Mouse (Mus musculus): ENCODE results near the gene Axl. TPM values are rescaled to one million over a fixed set of nuclear protein-coding genes. Genes with fewer than 3 reads are reported as not detected.
A peak's percentile ranks its signal among the peaks of the same experiment; 100 is the strongest.
"Not testable (repeated sequence)": the region's sequence is repeated elsewhere in the genome, so short reads cannot be mapped to it uniquely, and the experiment has no call there.

The Axl gene
- polyA plus RNA-seq, 1 experiment = not detected

DNA sequence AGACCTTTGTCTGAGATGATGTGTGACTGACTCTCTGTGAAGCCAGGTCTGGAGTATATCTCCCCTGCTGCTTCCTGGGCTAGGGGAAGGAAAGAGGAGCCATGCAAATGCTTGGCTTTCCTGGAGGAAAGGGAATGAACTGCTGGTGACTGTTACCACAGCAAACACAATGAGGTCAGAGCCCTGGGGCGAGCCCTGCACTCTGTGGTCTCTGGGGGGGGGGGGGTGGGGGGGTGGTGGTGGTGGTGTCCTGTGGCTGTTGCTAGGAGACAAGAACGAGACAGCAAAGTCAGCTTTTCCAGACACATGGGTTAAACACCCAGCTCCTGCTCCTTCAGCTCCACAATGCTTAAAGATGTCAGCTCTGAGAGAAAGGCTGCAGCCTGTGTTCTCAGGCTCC, 59.1 kb downstream of the Axl start:
- Histone ChIP-seq H3K4me1 (ENCODE audit: control insufficient read depth, insufficient read depth, low read length) (peaks cover 8% of the 10 kb centered on the region; the same call in 1 of the 2 replicates), H3K4me3 (ENCODE audit: insufficient read depth, low read depth, low read length) (no peak overlapping the region), H3K27ac (ENCODE audit: insufficient read depth, low read depth, low read length) (no peak overlapping the region)
- 39% methylated on average over 2 of the region's 2 CpGs for WGBS
- TF ChIP-seq CTCF (IDR thresholded peaks at IDR 0.05; ENCODE audit: insufficient read depth, low read depth, low read length) (no peak), POLR2A (IDR thresholded peaks at IDR 0.05; ENCODE audit: insufficient read depth, low read depth, low read length) (no peak)

DNA sequence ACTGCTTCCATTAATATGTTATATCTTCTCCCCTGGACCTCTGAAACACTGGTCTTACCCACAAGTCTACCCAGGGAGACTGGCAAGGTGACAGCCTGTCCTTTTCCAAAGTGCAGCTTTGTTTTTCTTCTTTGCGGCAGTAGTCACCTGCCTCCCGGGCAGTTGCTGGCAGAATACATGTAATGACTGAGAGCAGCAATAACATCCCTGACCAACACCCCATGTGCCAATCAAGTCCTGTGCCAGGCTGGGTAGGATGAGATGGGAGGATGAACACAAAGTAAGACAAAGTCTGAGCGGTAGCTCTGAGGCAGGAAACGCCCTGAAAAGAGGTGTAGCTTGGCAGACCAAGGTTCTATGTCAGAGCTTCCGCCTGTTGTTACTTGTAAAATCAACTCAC, 60.7 kb downstream of the Axl start:
- 87% methylated on average over 5 of the region's 5 CpGs for WGBS
- Histone ChIP-seq H3K4me1 (ENCODE audit: control insufficient read depth, insufficient read depth, low read length) (peaks cover 8% of the 10 kb centered on the region; the same call in 1 of the 2 replicates), H3K27ac (ENCODE audit: insufficient read depth, low read depth, low read length) (no peak overlapping the region), H3K4me3 (ENCODE audit: insufficient read depth, low read depth, low read length) (no peak overlapping the region)
- TF ChIP-seq POLR2A (IDR thresholded peaks at IDR 0.05; ENCODE audit: insufficient read depth, low read depth, low read length) = no peak
- no peak for TF ChIP-seq CTCF (IDR thresholded peaks at IDR 0.05; ENCODE audit: insufficient read depth, low read depth, low read length)

DNA sequence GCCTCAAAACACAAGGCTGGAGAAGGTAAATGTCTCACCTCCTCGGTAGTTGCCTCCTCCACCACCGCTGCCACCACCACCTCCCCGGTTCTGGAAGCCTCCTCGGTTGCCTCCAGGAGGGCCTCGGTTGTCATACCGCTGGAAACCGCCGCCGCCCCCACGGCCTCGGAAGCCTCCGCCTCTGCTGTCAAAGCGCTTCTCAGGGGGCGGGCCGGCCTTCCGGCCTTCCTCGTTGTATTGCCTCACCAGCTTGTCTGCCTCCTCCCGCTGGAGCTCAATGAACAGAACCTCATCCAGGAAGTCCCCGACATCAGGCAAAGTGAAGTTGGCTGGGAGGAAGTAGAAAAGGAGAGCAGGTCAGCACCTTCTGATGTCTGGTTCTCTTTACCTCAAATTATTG, 62.6 kb downstream of the Axl start:
- 41% methylated on average over 19 of the region's 19 CpGs for WGBS
- no peak overlapping the region for H3K27ac ChIP-seq (ENCODE audit: insufficient read depth, low read depth, low read length)
- no peak overlapping the region for H3K4me3 ChIP-seq (ENCODE audit: insufficient read depth, low read depth, low read length)
- peaks cover 8% of the 10 kb centered on the region; the same call in 1 of the 2 replicates for H3K4me1 ChIP-seq (ENCODE audit: control insufficient read depth, insufficient read depth, low read length)
- no peak for TF ChIP-seq POLR2A (IDR thresholded peaks at IDR 0.05; ENCODE audit: insufficient read depth, low read depth, low read length)

DNA sequence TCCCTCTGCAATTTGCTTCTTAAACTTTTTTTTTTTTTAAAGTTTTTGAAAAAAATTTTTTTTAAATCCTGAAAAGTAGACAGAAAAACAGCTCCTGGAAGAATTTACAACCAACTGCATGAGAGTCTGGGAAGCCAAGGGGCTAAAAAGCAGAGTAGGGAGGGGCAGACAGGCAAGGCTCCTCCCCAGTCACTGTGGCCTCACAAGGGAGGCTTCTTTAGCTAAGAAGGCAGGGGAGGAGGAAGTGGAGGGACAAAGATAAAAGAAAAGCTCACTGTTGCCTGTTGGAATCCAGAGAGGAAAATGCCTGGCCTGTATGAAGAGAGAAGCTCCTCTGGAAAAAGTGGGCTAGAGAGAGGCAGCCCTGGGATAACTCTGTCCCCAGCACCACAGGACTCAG, 66.7 kb downstream of the Axl start:
- peaks cover 15% of the 10 kb centered on the region; the same call in 1 of the 2 replicates for H3K4me1 ChIP-seq (ENCODE audit: control insufficient read depth, insufficient read depth, low read length)
- not testable (repeated sequence) for H3K4me3 ChIP-seq (ENCODE audit: insufficient read depth, low read depth, low read length); H3K27ac ChIP-seq (ENCODE audit: insufficient read depth, low read depth, low read length)

DNA sequence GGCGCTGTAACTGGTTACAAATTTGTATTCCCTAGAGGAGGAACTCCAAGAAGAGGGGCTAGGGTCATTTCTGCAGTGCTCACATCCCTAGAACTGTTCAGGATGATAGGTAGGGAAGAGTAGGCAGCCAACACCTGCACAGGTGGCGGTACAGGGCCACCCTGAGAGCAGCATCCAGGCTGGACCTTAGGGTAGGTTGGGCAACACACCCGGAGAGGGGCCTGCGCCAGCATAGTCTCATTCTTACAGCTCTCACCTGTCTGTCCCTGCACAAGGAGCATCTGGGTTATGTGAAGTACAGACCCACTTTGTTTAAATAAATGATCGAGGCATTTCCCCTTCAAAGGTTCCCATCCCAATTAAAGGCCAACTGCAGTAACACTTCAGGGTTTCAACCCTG, 67.7 kb downstream of the Axl start:
- no peak overlapping the region for H3K4me3 ChIP-seq (ENCODE audit: insufficient read depth, low read depth, low read length)
- H3K27ac ChIP-seq (ENCODE audit: insufficient read depth, low read depth, low read length) = no peak overlapping the region
- WGBS = 85% methylated on average over 5 of the region's 5 CpGs
- peaks cover 9% of the 10 kb centered on the region; the same call in 1 of the 2 replicates for H3K4me1 ChIP-seq (ENCODE audit: control insufficient read depth, insufficient read depth, low read length)
- no peak for TF ChIP-seq POLR2A (IDR thresholded peaks at IDR 0.05; ENCODE audit: insufficient read depth, low read depth, low read length)
- TF ChIP-seq CTCF (IDR thresholded peaks at IDR 0.05; ENCODE audit: insufficient read depth, low read depth, low read length) = no peak

DNA sequence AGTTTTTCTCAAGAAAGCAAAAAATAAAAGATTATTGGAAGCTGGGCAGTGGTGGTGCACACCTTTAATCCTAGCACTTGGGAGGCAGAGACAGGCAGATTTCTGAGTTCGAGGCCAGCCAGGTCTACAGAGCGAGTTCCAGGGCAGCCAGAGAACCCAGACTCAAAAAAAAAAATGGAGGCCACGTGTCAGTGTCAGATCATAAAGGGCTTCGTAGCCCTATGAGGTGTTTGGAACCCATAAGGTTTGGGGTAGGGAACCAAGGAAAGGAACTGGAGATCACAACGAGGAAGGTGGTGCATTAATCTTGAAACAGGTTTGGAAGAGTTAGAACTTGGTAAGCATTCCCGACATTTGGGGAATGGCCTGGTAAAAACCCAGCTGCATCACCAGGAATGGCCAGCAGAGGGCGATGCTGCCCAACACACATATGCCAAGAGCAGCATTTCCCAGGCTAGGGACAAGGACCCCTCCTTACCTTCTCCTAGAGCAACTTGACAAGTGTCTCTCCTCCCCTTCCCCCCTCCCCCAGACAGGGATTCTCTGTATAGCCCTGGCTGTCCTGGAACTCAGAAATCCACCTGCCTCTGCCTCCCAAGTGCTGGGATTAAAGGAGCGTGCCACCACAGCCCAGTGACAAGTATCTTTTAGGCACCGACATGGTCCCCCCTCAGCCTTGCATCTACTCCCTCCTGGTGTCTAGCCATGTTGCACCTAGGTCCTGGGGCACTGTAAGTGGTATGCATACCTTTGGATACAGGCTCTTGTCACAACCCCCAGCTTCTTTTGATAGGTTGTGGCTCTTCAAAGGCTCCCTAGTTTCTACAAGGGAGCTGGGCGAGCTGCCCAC, 68.5 kb downstream of the Axl start:
- TF ChIP-seq POLR2A (IDR thresholded peaks at IDR 0.05; ENCODE audit: insufficient read depth, low read depth, low read length) (no peak), CTCF (IDR thresholded peaks at IDR 0.05; ENCODE audit: insufficient read depth, low read depth, low read length) (peak; percentile 76)
- H3K27ac ChIP-seq (ENCODE audit: insufficient read depth, low read depth, low read length) = no peak overlapping the region
- H3K4me1 ChIP-seq (ENCODE audit: control insufficient read depth, insufficient read depth, low read length) = peaks cover 7% of the 10 kb centered on the region; the same call in 1 of the 2 replicates
- no peak overlapping the region for H3K4me3 ChIP-seq (ENCODE audit: insufficient read depth, low read depth, low read length)
- WGBS = 56% methylated on average over 10 of the region's 10 CpGs

DNA sequence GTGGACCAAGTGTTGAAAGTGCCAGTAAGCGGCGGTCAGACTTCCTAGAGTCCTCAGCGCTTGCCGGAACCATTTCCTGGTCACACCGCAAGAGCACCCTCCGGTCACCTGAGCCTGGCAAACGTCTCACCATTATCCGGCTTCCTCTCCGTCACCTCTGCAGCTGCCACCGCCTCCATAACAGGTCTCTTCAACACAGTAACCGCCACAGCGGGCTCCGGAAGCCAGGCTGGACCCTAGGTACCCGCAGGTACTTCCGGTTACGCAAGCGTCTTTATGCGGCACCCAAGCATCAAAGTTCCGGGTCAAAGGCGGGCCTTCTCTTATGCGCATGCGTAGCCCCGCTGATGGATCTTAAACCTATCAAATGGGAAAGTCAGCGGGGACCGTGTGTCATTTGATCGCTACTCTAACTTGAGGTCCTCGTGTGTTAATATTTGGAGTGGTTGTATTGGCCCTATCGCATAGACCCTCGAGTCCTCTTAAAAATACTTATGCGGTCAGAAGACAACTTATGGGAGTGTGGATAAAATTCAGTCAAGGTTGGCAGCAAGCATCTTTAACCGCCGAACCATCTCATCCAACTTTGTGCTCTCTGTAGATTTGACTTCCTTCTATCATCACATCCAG, 69.6 kb downstream of the Axl start, which contains the start of gene Ccdc97:
Gene Ccdc97, minus strand, starts transcription at position 301 of the 630 bp plus-strand sequence.
- WGBS = 4% methylated on average over 32 of the region's 32 CpGs
- Histone ChIP-seq H3K27ac (ENCODE audit: insufficient read depth, low read depth, low read length) (peak within 1 kb of the TSS; percentile 68), H3K4me3 (ENCODE audit: insufficient read depth, low read depth, low read length) (peak within 1 kb of the TSS; percentile 91), H3K4me1 (ENCODE audit: control insufficient read depth, insufficient read depth, low read length) (peaks cover 7% of the 10 kb centered on the region; the same call in 1 of the 2 replicates)
- peak; percentile 73 for TF ChIP-seq POLR2A (IDR thresholded peaks at IDR 0.05; ENCODE audit: insufficient read depth, low read depth, low read length)
- TF ChIP-seq CTCF (IDR thresholded peaks at IDR 0.05; ENCODE audit: insufficient read depth, low read depth, low read length) = no peak

DNA sequence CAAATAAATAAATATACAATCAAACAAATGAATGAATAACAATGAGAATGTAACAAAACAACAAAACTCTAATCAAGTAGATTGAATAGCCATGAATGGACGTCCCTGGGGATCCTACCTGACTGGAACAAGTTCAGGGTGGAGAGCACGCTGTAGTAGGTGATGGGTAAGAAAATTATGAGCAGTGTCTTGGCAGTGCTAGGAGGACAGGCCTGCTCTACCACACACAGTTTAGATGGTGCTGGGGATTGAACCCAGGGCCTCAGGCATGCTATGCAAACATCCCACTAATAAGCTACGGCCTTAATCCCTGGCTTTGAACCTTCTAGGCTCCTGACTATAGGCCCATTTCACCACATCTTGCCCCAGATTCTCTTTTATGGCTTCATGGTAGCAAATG, 71.0 kb downstream of the Axl start:
- Histone ChIP-seq H3K27ac (ENCODE audit: insufficient read depth, low read depth, low read length) (no peak overlapping the region), H3K4me1 (ENCODE audit: control insufficient read depth, insufficient read depth, low read length) (peaks cover 15% of the 10 kb centered on the region), H3K4me3 (ENCODE audit: insufficient read depth, low read depth, low read length) (no peak overlapping the region)
- 88% methylated on average over 3 of the region's 3 CpGs for WGBS
- TF ChIP-seq CTCF (IDR thresholded peaks at IDR 0.05; ENCODE audit: insufficient read depth, low read depth, low read length) = no peak
- no peak for TF ChIP-seq POLR2A (IDR thresholded peaks at IDR 0.05; ENCODE audit: insufficient read depth, low read depth, low read length)

DNA sequence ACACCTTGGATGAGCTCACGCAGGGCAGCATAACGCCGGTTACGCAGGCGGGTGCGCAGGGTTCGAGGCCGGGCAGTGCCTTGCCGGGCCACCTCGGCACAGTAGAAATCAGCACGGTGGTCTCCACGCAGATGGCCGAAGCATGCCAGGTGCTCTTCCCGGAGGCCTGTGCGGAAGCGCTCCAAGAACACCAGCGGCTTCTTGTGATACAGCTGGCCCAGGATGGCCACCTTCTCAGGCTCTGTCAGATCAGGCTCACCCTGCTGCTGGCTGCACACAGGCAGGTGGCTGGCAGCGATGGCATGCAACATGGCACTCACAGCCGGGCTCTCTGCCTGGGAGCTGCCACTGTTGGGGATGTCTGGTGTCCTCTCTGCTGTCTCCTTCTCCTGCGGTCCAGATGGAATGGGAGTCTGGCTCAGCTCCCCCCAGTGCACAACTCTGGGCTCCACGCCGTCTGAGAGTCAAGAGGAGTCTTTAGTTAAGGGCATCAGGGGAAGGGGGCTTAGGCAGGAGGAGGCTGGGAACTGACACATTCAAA, 72.7 kb downstream of the Axl start:
- WGBS = 95% methylated on average over 22 of the region's 22 CpGs

More for the DNA sequence above, 72.7 kb downstream of the Axl start:
- H3K27ac ChIP-seq (ENCODE audit: insufficient read depth, low read depth, low read length) = no peak overlapping the region
- peaks cover 31% of the 10 kb centered on the region for H3K4me1 ChIP-seq (ENCODE audit: control insufficient read depth, insufficient read depth, low read length)
- no peak for TF ChIP-seq POLR2A (IDR thresholded peaks at IDR 0.05; ENCODE audit: insufficient read depth, low read depth, low read length)
- no peak for TF ChIP-seq CTCF (IDR thresholded peaks at IDR 0.05; ENCODE audit: insufficient read depth, low read depth, low read length)
- no peak overlapping the region for H3K4me3 ChIP-seq (ENCODE audit: insufficient read depth, low read depth, low read length)

Data from olfactory bulb, adult 2 months (tissue).